Comparison of ENCODE assay signal across 8 mouse cellular contexts in genomic region chr2:146958398-146958911, GRCm38 (mm10). TPM values are rescaled to one million over a fixed set of nuclear protein-coding genes. Genes with fewer than 3 reads are reported as not detected.
DNase-seq lines count a peak whose midpoint lies in the region; ATAC-seq lines count a peak whose summit lies in the region.

No protein-coding gene starts in this region.

- H3K27me3 ChIP-seq in heart, embryonic 13.5 days (replicated peaks), result no peaks in the 10 kb centered on the region
- H3K27me3 ChIP-seq in hindbrain, embryonic 13.5 days, result peaks cover 42% of the 10 kb centered on the region
- H3K27me3 ChIP-seq in limb, embryonic 11.5 days (ENCODE audit: control insufficient read depth, insufficient read depth, low read length), result no peaks in the 10 kb centered on the region

- peak overlapping the region; percentile 72 for H3K4me2 ChIP-seq in heart, embryonic 13.5 days
- H3K4me2 ChIP-seq in hindbrain, embryonic 13.5 days, result peak overlapping the region; percentile 68
- H3K4me2 ChIP-seq in limb, embryonic 11.5 days (ENCODE audit: low read depth, severe bottlenecking), result peak overlapping the region; percentile 56; the same call in 1 of the 2 replicates

- H3K36me3 ChIP-seq in heart, embryonic 13.5 days, result 0 out of 2 replicates have a peak, but pooled peaks cover 5% of the 10 kb centered on the region
- H3K36me3 ChIP-seq in hindbrain, embryonic 13.5 days, result no peaks in the 10 kb centered on the region
- no peaks in the 10 kb centered on the region for H3K36me3 ChIP-seq in limb, embryonic 11.5 days (ENCODE audit: control insufficient read depth, insufficient read depth, low read length)

- peaks cover 3% of the 10 kb centered on the region; the same call in 1 of the 2 replicates for H3K4me1 ChIP-seq in heart, embryonic 13.5 days
- peaks cover 3% of the 10 kb centered on the region; the same call in 1 of the 2 replicates for H3K4me1 ChIP-seq in hindbrain, embryonic 13.5 days (replicated peaks)
- no peaks in the 10 kb centered on the region for H3K4me1 ChIP-seq in limb, embryonic 11.5 days (ENCODE audit: control insufficient read depth, insufficient read depth, low read length)

- H3K27ac ChIP-seq in heart, embryonic 13.5 days (replicated peaks), result no peak overlapping the region
- peak overlapping the region; percentile 89 for H3K27ac ChIP-seq in hindbrain, embryonic 13.5 days
- H3K27ac ChIP-seq in limb, embryonic 11.5 days (replicated peaks; ENCODE audit: low read depth, low read length), result no peak overlapping the region

- no peak for DNase-seq in heart, adult 9 months (ENCODE audit: low spot score in 2 of 2)
- DNase-seq in embryo, embryonic 10.5 days (ENCODE audit: low spot score), result peak; percentile 73
- DNase-seq in limb, embryonic 11.5 days (ENCODE audit: low spot score), result peak; percentile 25
- DNase-seq in right cerebral cortex, postnatal 25 days, result peak; percentile 5
- no peak for DNase-seq in urinary bladder, adult 18-20 months (ENCODE audit: low spot score in 2 of 2)
- DNase-seq in lung, postnatal 25 days (ENCODE audit: low spot score), result no peak

- 42% methylated on average over 11 of the region's 11 CpGs for WGBS in heart, embryonic 13.5 days
- 7% methylated on average over 11 of the region's 11 CpGs for WGBS in hindbrain, embryonic 13.5 days
- 15% methylated on average over 11 of the region's 11 CpGs for WGBS in limb, embryonic 11.5 days

- ATAC-seq in heart, embryonic 13.5 days (ENCODE audit: extremely low read depth, insufficient number of reproducible peaks, low FRiP score, low TSS enrichment), result no peak
- ATAC-seq in hindbrain, embryonic 13.5 days (ENCODE audit: low FRiP score), result peak; percentile 92
- ATAC-seq in limb, embryonic 11.5 days (ENCODE audit: insufficient number of reproducible peaks, low FRiP score, low TSS enrichment, low read depth), result no peak

- H3K9me3 ChIP-seq in heart, embryonic 13.5 days, result no peaks in the 10 kb centered on the region
- H3K9me3 ChIP-seq in hindbrain, embryonic 13.5 days, result no peaks in the 10 kb centered on the region
- no peaks in the 10 kb centered on the region for H3K9me3 ChIP-seq in limb, embryonic 11.5 days (ENCODE audit: control insufficient read depth, low read length)

- H3K4me3 ChIP-seq in heart, embryonic 13.5 days, result peak overlapping the region; percentile 43
- peak overlapping the region; percentile 39 for H3K4me3 ChIP-seq in hindbrain, embryonic 13.5 days
- peak overlapping the region; percentile 15 for H3K4me3 ChIP-seq in limb, embryonic 11.5 days (ENCODE audit: low read depth, low read length)

- H3K9ac ChIP-seq in heart, embryonic 13.5 days, result 0 out of 2 replicates have a peak overlapping the region, but pooled peaks have one; percentile 21
- H3K9ac ChIP-seq in hindbrain, embryonic 13.5 days, result peak overlapping the region; percentile 65
- no peak overlapping the region for H3K9ac ChIP-seq in limb, embryonic 11.5 days (ENCODE audit: low read length)

RNA-seq across cellular contexts. Expression of gene Xrn2, which starts 54.3 kb away (rescaled TPM):
- polyA plus RNA-seq in heart, embryonic 13.5 days (2015; fragmentation: Nextera tagmentation; extraction: Ambion mirVana), result 48.0 and 50.6 TPM in 2 replicates
- polyA plus RNA-seq in hindbrain, embryonic 13.5 days (2015; fragmentation: Nextera tagmentation; extraction: Ambion mirVana), result 75.6 and 77.8 TPM in 2 replicates
- 112 and 117 TPM in 2 replicates for polyA plus RNA-seq in limb, embryonic 11.5 days (2014; fragmentation: Nextera tagmentation; extraction: Ambion mirVana)

Comparison
In these comparisons a context has a peak if more than half of its experiments do, and no peak if none do; other contexts are left out.
1. DNase-seq: peak in embryo, embryonic 10.5 days (single experiment), limb, embryonic 11.5 days (single experiment) and right cerebral cortex, postnatal 25 days (single experiment); none in heart, adult 9 months (0 of 2), urinary bladder, adult 18-20 months (0 of 2) and lung, postnatal 25 days (single experiment).
2. Peak in every context shown above with its lines, with median percentiles within 50 percentile points of each other: H3K4me2 ChIP-seq and H3K4me3 ChIP-seq.